Mouse (Mus musculus) forebrain, embryonic 14.5 days (tissue): ENCODE data around the gene Arhgef18. TPM values are rescaled to one million over a fixed set of nuclear protein-coding genes. Genes with fewer than 3 reads are reported as not detected.

Experiments used
- ATAC-seq: fragments of 200-750 bp; cut with Nextera tagmentation; 2 replicates; pipeline ENCODE4 v1.8.0; 2017; ENCODE audit warnings: mild to moderate bottlenecking, moderate library complexity
- DNase-seq: peaks from one replicate; pipeline ENCODE4 v3.0.0-alpha.2; 2015; ENCODE audit warnings: low spot score
- H3K27ac ChIP-seq: fragments of 300-500 bp; sonication (generic); 2 replicates; pipeline ENCODE4 v1.5.1; 2014; ENCODE audit warnings: low read depth, mild to moderate bottlenecking, control low read depth, low read length, moderate library complexity
- H3K27me3 ChIP-seq: fragments of 300-500 bp; sonication (generic); replicated peaks from 2 replicates; pipeline ENCODE4 v1.6.1; 2014; ENCODE audit warnings: low read length, control low read depth, mixed read lengths; ENCODE audit not compliant: control insufficient read depth, insufficient read depth
- H3K36me3 ChIP-seq: fragments of 300-500 bp; sonication (generic); 2 replicates; pipeline ENCODE4 v1.6.1; 2014; ENCODE audit warnings: low read length, control low read depth; ENCODE audit not compliant: control insufficient read depth, insufficient read depth
- H3K4me1 ChIP-seq: fragments of 300-500 bp; sonication (generic); 2 replicates; pipeline ENCODE4 v1.6.1; 2014; ENCODE audit warnings: antibody characterized with exemption, low read length, control low read depth; ENCODE audit not compliant: control insufficient read depth, insufficient read depth
- H3K4me2 ChIP-seq: fragments of 300-500 bp; sonication (generic); 2 replicates; pipeline ENCODE4 v1.6.1; 2014; ENCODE audit warnings: mild to moderate bottlenecking, control low read depth, low read length
- H3K4me3 ChIP-seq: fragments of 300-500 bp; sonication (generic); 2 replicates; pipeline ENCODE4 v1.5.1; 2014; ENCODE audit warnings: low read depth, low read length, control low read depth
- H3K9ac ChIP-seq: fragments of 300-500 bp; sonication (generic); 2 replicates; pipeline ENCODE4 v1.6.1; 2014; ENCODE audit warnings: mild to moderate bottlenecking, low read length, control low read depth, moderate library complexity
- H3K9me3 ChIP-seq: fragments of 300-500 bp; sonication (generic); replicated peaks from 2 replicates; pipeline ENCODE4 v1.6.1; 2016; ENCODE audit warnings: low read length, control low read depth, mixed read lengths; ENCODE audit not compliant: control insufficient read depth
- WGBS: fragments of 180-500 bp; shearing (Covaris S2); extraction: QIAGEN DNeasy Blood & Tissue Kit; methylation state at CpG from one replicate; pipeline ENCODE4 v1.1.7; 2014; 5-methylcytosine and 5-hydroxymethylcytosine counted together
- polyA plus RNA-seq: library from polyadenylated mRNA; unstranded; fragments of >200 nt; fragmentation: Nextera tagmentation; extraction: Ambion mirVana; gene quantifications from 2 replicates; pipeline ENCODE4 v1.2.1, GENCODE M21; 2014

Gene Arhgef18
- polyA plus RNA-seq, 1 experiment from 2014 or later, result 8.6 TPM

GRCm38 (mm10) chr8:3412816-3413215 lies 20.0 kb downstream of the Arhgef18 start:
- no peaks in the 10 kb centered on the region for H3K27me3 ChIP-seq
- no peak overlapping the region for H3K9ac ChIP-seq
- 96% methylated on average over 1 of the region's 1 CpGs for WGBS
- peaks cover 23% of the 10 kb centered on the region for H3K4me1 ChIP-seq
- H3K27ac ChIP-seq, result no peak overlapping the region
- no peaks in the 10 kb centered on the region for H3K36me3 ChIP-seq
- no peak overlapping the region for H3K4me3 ChIP-seq
- DNase-seq (no peak), ATAC-seq (no peak)
- H3K9me3 ChIP-seq, result no peaks in the 10 kb centered on the region
- no peak overlapping the region for H3K4me2 ChIP-seq

GRCm38 (mm10) chr8:3414639-3415190 lies 21.9 kb downstream of the Arhgef18 start:
- Histone ChIP-seq H3K4me2 (no peak overlapping the region), H3K4me3 (no peak overlapping the region), H3K36me3 (no peaks in the 10 kb centered on the region), H3K27ac (no peak overlapping the region), H3K9ac (no peak overlapping the region), H3K27me3 (no peaks in the 10 kb centered on the region), H3K9me3 (no peaks in the 10 kb centered on the region), H3K4me1 (peaks cover 23% of the 10 kb centered on the region)
- 47% methylated on average over 6 of the region's 6 CpGs for WGBS
- ATAC-seq, result 0 out of 2 replicates have a peak, but pooled peaks have one; percentile 19
- no peak for DNase-seq

- no peak for ATAC-seq
- DNase-seq, result no peak
- no peak overlapping the region for H3K4me3 ChIP-seq
- no peak overlapping the region for H3K27ac ChIP-seq
- no peak overlapping the region for H3K9ac ChIP-seq
- no peaks in the 10 kb centered on the region for H3K9me3 ChIP-seq
- no peaks in the 10 kb centered on the region for H3K27me3 ChIP-seq
- H3K4me2 ChIP-seq, result no peak overlapping the region
- 59% methylated on average over 4 of the region's 4 CpGs for WGBS
- H3K36me3 ChIP-seq, result no peaks in the 10 kb centered on the region
- H3K4me1 ChIP-seq, result peaks cover 23% of the 10 kb centered on the region
Observed at GRCm38 (mm10) chr8:3415259-3415658, 22.5 kb downstream of the Arhgef18 start.

GRCm38 (mm10) chr8:3415661-3416060 lies 22.9 kb downstream of the Arhgef18 start:
- Histone ChIP-seq H3K4me1 (peaks cover 23% of the 10 kb centered on the region), H3K27ac (no peak overlapping the region), H3K4me2 (no peak overlapping the region), H3K36me3 (no peaks in the 10 kb centered on the region), H3K27me3 (no peaks in the 10 kb centered on the region), H3K4me3 (no peak overlapping the region), H3K9me3 (no peaks in the 10 kb centered on the region), H3K9ac (no peak overlapping the region)
- ATAC-seq (no peak), DNase-seq (no peak)
- WGBS, result 91% methylated on average over 6 of the region's 6 CpGs

- Histone ChIP-seq H3K27me3 (no peaks in the 10 kb centered on the region), H3K4me2 (no peak overlapping the region), H3K27ac (no peak overlapping the region), H3K4me1 (peaks cover 23% of the 10 kb centered on the region), H3K9me3 (no peaks in the 10 kb centered on the region), H3K36me3 (no peaks in the 10 kb centered on the region), H3K9ac (no peak overlapping the region), H3K4me3 (no peak overlapping the region)
- no peak for ATAC-seq
- no peak for DNase-seq
- 36% methylated on average over 4 of the region's 4 CpGs for WGBS
Observed at GRCm38 (mm10) chr8:3416846-3417245, 24.0 kb downstream of the Arhgef18 start.

- Histone ChIP-seq H3K27me3 (no peaks in the 10 kb centered on the region), H3K36me3 (no peaks in the 10 kb centered on the region), H3K9me3 (no peaks in the 10 kb centered on the region), H3K4me2 (no peak overlapping the region), H3K9ac (no peak overlapping the region), H3K27ac (no peak overlapping the region), H3K4me1 (peaks cover 23% of the 10 kb centered on the region), H3K4me3 (no peak overlapping the region)
- WGBS, result 5% methylated on average over 8 of the region's 8 CpGs
- ATAC-seq, result peak; percentile 60
- DNase-seq, result peak; percentile 54
Observed at GRCm38 (mm10) chr8:3417455-3417854, 24.6 kb downstream of the Arhgef18 start.

GRCm38 (mm10) chr8:3418101-3418500 lies 25.3 kb downstream of the Arhgef18 start:
- H3K9ac ChIP-seq, result no peak overlapping the region
- H3K27me3 ChIP-seq, result no peaks in the 10 kb centered on the region
- peaks cover 23% of the 10 kb centered on the region for H3K4me1 ChIP-seq
- no peaks in the 10 kb centered on the region for H3K36me3 ChIP-seq
- no peak overlapping the region for H3K4me3 ChIP-seq
- WGBS, result 83% methylated on average over 1 of the region's 1 CpGs
- H3K9me3 ChIP-seq, result no peaks in the 10 kb centered on the region
- no peak for ATAC-seq
- H3K27ac ChIP-seq, result no peak overlapping the region
- H3K4me2 ChIP-seq, result no peak overlapping the region
- no peak for DNase-seq

- Histone ChIP-seq H3K9me3 (no peaks in the 10 kb centered on the region), H3K27me3 (no peaks in the 10 kb centered on the region), H3K4me1 (peaks cover 15% of the 10 kb centered on the region), H3K4me2 (no peak overlapping the region), H3K36me3 (no peaks in the 10 kb centered on the region), H3K4me3 (no peak overlapping the region), H3K27ac (no peak overlapping the region), H3K9ac (no peak overlapping the region)
- no peak for ATAC-seq
- DNase-seq, result no peak
- 88% methylated on average over 10 of the region's 10 CpGs for WGBS
Observed at GRCm38 (mm10) chr8:3420105-3420706, 27.4 kb downstream of the Arhgef18 start.

- Histone ChIP-seq H3K36me3 (no peaks in the 10 kb centered on the region), H3K9me3 (no peaks in the 10 kb centered on the region), H3K27ac (no peak overlapping the region), H3K4me3 (no peak overlapping the region), H3K4me1 (peaks cover 14% of the 10 kb centered on the region), H3K4me2 (no peak overlapping the region), H3K9ac (no peak overlapping the region), H3K27me3 (no peaks in the 10 kb centered on the region)
- ATAC-seq, result no peak
- DNase-seq, result no peak
- WGBS, result 94% methylated on average over 5 of the region's 5 CpGs
Observed at GRCm38 (mm10) chr8:3421507-3421906, 28.7 kb downstream of the Arhgef18 start.
